Mouse (Mus musculus) retina, embryonic 14.5 days (tissue): ENCODE data around the gene Olfr1093.

Source experiments
- DNase-seq: peaks from one replicate; pipeline ENCODE4 v3.0.0-alpha.2; 2015; ENCODE audit warnings: low spot score

Olfr1093 gene

DNA sequence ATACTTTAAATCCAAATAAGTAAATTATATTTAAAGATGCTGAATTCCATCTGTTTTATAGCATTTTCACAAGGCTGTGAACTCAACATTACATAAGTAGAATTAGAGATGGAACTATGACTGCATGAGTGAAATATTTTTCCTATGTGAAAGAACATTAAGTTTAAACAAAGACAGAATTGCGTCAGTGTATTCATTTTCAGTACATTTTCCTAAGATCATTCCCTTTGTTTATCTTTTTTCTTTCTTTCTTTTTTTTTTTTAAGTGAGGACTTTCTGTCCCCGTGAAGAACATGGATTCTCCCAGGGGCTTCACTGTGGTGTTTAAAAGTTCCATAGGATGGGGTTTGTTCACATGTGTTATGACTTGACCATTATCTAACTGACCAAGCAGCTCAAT is at the start of gene Olfr1093:
Gene Olfr1093, plus strand, starts transcription at position 301 of the 400 bp plus-strand sequence.
- DNase-seq, result no peak

DNA sequence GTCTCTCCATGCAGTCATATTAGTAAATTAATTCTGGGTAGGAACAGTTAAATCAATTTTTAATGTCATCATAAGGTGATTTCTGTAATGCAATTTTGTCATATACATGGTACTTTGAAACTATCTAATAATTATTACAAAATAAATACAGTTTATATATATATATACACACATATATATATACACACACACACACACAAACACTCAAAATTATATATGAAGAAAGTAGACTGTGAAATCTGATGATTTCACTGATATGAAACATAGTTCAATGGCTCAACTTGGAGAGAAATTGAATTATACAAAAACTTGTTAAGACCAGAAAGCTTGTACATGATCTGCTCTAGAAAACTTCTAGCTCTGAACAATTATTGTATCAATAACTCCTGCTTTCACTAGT is 48.7 kb upstream of the Olfr1093 start, which contains the start of gene Olfr1089:
Gene Olfr1089, minus strand, starts transcription at position 101 of the 400 bp plus-strand sequence.
- DNase-seq, result no peak

DNA sequence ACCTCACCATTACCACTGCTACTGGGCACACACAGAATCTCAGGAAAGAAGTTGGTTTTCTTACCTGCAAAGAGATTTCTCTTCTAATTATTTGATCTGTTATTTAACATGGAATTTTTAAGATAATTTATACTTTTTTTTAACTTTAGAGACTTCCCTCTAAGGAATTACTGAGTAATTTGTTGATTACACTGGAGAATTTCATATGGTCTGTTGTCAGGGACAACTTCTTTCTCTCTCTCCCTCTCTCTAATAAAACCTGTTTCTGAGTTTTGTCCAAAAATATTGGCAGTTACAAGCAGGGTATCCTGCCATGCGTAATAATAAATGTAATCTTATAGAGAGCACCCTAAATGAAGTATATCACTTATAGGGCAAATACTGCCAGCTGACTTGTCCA is 23.4 kb upstream of the Olfr1093 start, which contains the start of gene Olfr1090:
Gene Olfr1090, minus strand, starts transcription at position 101 of the 400 bp plus-strand sequence.
- no peak for DNase-seq

DNA sequence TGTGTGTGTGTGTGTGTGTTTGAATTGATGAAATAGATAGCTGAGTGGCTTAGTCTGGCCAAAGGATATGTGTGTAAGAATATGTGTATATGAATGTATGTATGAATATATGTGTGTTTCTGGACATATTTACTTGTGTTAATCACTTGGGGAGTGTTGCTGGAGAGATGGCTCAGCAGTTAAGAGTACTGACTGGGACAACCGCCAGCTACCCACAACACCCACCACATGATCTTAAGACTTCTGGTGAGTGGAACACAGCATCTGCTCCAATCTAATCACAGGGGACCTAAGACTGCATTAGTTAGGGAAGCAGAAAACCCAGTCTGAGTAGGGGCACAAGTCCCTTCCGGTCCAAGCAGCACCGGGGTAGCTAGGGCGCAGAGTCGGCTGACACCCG is 21.2 kb upstream of the Olfr1093 start:
- DNase-seq, result no peak

DNA sequence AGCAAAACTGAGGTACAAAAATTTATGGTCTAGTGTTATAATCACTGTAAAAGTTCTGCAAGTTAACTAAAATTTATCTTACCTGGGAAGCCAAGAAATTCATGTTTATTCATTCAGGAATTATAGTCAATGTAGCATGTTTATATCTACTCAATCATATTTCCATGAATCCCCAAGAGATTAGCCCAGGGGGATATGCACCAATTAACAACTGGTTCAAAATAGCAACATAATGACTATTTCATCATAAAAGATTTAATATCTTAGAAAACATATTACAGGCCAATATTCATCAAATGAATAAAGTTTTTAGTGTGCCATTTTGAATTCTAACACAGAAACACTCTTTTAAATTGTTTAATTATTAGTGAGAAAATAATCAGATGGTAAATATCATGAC is 27.6 kb downstream of the Olfr1093 start, which contains the start of gene Olfr141:
Gene Olfr141, minus strand, starts transcription at position 101 of the 400 bp plus-strand sequence.
- no peak for DNase-seq

DNA sequence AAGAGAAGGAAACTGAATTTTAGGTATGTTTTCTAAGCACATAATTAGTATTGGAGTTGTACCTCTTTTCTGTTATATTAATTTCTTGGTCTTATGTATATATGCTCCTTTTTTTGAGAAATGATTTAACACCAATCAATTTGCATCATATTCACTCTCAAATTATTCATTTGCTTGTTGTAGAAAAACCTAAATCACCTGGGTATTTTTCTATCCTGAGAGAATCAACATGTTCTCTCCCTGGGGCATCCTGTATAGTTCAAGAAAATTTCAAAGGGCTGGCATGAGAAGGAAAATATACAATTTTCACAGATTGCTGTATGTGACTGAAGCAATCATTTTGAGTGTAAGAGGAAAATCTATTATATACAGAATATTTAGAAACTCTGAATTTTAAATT is 42.1 kb downstream of the Olfr1093 start, which contains the start of gene Olfr1094:
Gene Olfr1094, plus strand, starts transcription at position 301 of the 400 bp plus-strand sequence.
- no peak for DNase-seq
